Mouse (Mus musculus) adrenal gland, postnatal 36 days (tissue): ENCODE measurements around the gene Anapc7. TPM values are rescaled to one million over a fixed set of nuclear protein-coding genes. Genes with fewer than 3 reads are reported as not detected.
"Not testable (repeated sequence)": the region's sequence is repeated elsewhere in the genome, so short reads cannot be mapped to it uniquely, and the experiment has no call there.

Source experiments
- DNase-seq, 2 experiments: peaks; one replicate each; pipeline ENCODE4 v3.0.0; 2021; ENCODE audit warnings: mixed read lengths in 1 of 2
- total RNA-seq, 2 experiments: library from RNA; stranded (reverse); gene quantifications; 2 replicates each; pipeline ENCODE4 v1.2.3; 2021

The Anapc7 gene
- total RNA-seq, 2 experiments from 2014 or later: 44.2 to 52.2 TPM

DNA sequence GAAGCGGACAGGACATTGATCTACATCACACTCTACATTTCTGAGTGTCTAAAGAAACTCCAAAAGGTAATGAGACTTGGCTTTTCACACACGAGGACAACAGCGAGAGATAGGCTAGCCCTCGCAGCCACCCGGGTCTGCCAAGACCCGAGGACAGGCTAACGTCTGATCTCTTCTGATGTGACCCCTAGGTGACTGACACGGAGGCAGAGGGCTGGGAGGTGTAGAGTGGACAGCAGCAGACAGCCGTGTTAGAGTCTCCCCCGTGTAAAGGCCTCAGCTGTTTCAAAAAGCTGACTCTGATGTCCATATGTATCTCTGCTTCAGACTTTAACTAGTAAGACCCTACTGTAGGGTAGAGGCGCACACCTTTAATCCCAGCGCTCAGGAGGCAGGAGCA, 18.1 kb upstream of the Anapc7 start:
- no peak for DNase-seq

DNA sequence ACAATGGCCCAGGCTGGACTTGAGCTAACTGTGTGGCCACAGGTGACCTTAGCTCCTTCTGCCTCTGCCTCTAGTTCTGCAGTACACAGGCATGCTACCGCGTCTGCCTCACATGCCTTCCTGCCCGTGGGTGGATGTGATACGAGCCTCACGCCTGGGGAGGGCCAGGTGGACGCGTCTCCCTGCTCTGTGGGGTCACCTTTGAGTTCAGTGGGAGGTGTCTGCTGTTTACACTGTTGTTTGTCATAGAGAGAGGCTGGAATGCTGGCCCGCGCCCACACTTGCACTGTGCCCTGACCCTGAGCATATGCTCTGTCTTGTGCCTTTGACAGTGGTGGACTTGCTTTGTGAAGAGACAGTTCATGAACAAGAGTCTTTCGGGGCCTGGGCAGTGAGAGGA, 16.0 kb upstream of the Anapc7 start:
- no peak for DNase-seq

DNA sequence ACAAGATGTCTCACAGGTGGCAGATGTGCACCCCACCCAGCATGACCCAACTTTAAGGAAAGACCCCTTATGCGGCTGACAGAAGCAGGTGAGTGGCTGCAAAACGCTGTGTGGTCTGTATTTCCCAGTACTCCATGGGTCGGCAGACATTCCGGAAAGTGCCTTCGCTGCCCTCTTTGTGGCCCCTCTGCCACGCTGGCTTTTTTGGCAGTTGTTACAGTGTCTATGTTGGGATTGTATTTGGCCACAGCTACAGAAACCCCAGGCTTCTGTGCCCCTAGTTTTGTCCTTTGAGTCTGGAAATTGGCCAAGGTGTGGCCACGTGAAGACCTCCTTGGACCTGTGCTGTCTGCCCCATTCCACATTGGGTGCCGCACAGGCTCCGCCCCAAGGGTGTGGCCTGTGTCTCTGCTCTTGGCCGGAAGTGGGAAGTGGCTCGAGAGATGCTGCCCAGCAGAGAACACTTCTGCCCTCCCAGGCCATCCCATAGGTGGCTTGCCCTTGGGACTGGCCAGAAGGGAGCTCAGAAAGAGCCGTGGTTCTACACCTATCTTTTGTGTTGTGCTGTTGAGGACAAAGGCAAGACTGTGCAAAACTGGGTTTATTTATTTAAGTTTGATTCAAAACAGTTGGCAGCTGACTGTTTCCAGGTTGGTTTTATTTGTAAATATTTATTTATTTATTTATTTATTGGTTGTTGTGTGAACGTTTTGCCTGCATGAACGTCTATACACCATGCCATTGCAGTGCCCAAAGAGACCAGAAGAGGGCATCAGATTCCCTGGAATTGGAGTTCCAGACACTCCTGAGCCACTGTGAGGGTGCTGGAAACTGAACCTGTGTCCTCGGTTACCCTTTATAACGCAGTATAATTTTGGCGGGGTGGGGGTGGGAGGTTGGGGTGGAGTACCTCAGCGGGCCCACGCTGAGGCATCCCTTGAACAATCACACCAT, 11.5 kb upstream of the Anapc7 start:
- no peak for DNase-seq

DNA sequence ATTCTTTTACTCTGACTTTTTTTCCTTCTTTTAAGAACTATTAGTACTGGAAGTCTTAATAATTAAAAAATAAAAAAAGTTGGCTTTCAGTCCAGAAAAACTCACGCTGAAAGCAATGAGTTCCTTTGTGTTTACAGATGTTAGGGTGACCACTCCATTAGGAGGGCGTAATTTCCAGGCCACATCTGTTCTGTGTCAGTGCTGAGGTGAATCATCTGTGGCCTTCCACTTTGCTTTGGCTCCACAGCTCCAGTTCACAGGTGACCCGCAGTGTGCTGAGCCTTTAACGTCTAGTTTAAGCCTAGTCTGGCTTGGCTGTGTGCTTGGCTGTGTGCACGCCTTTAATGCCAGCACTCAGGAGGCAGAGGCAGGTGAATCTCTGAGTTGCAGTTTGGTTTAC, 9.6 kb upstream of the Anapc7 start:
- no peak for DNase-seq

DNA sequence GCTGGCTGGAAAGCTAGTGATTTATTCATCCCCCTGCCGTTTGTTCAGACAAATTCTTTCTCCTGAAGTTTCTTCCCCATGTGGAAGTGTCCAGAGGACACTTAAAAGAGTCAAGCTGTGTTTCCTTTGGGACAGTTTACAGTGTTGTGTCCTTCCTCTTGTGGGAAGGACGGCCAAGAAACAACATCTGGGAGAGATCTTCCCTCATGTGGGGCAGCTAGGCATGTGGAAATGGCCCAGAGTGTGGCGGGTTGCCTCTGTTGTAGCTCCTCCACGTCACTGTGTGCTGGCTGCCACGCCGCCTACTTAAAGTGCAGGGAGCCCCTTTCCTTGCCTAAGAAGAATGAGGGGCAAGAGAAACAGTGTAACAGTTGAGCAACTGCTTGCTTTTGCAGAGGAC, 8.7 kb upstream of the Anapc7 start:
- no peak for DNase-seq

DNA sequence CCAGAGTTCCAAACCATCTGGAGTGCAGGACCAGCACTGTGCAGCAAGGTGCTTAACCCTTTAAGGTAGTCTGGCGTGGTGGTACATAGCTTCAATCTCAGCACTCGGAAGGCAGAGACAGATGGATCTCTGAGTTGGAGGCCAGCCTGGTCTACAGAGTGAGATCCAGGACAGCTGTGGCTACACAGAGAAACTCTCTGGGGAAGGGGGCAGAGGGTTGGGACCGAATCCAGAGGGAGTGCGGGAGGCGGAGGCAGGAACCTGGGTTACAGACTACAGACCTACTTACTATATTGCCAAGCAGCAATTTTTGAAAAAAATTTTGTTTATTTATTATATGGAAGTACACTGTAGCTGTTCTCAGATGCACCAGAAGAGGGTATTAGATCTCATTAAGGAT, 7.1 kb upstream of the Anapc7 start:
- DNase-seq: no peak

DNA sequence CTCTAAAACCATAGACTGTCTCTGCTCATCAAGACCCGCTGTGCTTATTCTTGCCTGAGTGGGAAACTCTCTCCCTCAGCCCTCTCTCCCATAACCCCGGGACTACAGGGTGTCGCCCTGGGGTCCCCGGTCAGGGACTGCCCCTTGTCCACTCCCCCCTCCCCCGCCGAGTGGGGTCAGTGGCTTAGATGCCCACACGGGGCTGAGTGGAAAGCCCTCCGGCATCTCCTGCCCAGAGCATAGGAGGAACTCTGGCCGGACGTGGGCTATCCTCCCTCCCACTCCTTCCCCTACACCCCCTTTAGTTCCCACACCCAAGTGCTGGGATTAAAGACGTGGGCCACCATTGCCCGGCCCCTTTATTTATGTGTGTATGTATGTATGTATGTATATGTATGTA, 6.0 kb upstream of the Anapc7 start:
- no peak for DNase-seq

DNA sequence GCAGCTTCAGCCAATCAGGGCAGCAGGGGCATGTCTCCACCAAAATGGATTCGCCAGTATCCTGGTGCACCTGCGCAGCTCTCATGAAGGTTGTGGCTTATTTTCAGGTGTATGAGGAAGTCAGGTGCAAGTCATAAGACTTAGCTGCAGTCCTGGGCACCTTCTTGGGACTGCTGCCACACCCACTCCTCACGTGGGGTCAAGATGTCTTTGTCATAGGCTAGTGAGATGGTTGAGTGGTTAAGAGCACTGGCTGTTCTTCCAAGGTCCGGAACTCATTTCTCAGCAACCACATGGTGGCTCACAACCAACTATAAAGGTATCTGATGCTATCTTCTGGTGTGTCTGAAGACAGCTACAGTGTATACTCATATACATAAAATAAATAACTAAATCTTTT, 817 bp upstream of the Anapc7 start:
- DNase-seq: not testable (repeated sequence)

DNA sequence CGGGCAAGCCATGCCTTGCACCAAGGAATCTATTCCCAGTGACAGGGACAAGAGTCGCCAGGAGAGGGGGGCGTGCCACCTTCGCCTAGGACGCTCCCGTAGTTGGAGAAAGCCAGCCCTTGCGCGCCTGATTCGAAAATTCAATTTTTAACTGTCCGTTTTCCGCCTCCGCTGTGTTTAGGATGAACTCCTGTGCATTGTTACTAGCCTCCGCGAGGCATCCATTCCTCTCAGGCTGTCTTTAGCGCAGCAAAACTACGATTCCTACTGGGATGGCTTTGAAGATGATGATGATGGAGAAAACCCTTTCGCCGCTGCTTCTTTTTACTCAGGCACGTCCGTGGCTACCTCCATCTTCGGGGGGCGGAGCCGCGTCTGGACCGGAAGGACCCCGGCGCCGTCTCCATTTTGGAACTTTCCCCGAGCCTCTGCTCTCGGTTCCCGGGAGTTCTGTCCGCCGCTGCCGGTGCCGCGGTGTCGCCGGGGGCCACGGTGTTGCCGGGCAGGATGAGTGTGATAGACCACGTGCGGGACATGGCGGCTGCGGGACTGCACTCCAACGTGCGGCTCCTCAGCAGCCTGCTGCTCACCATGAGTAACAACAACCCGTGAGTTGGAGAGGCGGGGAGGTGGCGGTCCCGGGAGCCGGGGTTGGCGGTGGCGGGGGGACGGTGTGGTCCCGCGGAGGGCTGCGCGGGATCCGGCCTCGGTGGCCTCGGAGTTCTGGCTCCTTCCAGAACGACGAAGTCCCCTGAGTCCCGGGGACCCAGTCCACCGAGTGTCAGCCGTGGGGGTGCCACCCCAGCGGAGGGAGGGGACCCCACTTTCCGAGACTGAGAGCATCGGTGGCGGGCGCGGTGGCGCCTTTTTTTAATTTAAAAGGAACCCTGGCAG, 825 bp downstream of the Anapc7 start:
- peak; percentile 90 to 93 for DNase-seq

DNA sequence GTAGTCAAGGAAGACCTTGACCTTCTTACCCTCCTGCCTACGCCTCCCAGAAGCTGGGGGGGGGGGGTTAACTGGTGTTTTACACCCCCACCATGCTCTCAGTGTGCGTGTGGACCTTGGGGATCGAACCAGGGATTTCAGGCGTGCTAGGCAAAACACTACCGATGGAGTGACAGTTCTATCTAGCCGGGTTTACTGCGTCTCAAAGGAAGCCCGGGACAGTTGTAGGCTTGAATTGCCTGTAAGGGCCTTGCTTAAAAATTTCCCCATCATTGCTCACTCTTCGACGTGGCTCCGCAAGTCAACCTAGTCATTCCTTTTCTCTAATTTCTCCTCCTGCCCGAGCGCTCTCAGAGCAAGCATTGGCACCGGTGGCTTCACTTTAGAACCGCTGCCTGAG, 1.6 kb downstream of the Anapc7 start:
- peak; percentile 16 to 30 for DNase-seq

DNA sequence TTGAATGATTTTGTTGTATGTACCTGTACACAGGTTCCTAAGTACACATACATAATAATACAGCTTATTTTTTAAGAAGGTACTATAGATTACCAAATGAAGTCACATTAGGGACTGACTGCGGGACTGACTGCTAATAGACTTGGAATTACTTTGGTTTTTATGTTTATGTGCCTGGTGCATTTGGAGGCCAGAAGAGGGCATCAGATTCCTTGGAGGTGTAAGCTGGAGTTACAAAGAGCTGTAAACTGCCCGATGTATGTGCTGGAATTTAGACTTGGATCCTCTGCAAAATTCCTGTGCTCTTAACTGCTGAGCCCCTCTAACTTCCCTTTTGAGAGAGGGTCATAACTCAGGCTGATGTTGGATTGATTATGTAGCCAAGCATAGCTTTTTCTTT, 4.1 kb downstream of the Anapc7 start:
- no peak for DNase-seq

DNA sequence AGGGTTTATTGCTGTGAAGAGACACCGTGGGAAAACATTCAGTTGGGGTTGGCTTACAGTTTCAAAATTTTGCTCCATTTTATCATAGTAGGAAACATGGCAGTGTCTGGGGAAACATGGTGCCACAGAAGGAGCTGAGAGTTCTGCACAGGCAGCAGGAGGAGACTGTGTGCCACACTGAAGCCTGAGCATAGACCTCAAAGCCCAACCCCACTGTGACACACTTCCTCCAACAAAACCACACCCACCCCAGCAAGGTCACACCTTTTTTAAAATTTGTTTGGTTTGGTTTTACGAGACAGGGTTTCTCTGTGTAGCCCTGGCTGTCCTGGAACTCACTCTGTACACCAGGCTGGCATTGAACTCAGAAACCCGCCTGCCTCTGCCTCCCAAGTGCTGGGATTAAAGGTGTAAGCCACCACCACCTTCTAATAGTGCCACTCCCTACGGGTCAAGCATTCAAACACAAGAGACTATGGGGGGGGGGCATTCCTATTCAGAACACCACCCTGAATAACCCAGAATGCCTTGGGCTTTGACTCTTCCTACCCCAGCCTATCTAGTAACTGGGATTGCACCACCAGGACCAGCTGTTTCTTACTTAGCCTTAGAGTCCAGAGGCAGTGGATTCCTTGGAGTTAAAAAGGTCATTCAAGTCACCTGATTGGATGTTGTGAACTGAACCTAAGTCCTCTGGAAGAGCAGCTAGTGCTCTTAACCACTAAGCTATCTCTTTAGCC, 8.7 kb downstream of the Anapc7 start:
- DNase-seq: no peak

DNA sequence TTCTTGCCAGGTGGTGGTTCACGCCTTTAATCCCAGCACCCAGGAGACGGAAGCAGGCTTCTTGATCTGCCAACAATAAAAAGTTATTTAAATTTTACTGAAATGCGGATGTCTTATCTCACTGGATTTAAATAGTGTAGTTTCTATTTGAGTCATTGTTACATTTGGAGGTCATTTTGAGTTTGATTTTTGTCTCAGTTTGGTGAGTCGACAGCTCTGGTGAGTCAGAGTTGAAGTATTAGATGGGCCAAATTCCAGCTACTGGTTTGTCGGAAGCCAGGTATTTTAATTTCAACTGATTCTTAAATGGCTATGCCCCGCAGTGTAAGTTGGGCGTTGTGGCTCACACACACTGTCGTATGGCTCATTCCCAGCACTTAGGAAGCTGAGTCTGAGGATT, 9.7 kb downstream of the Anapc7 start:
- DNase-seq: no peak

DNA sequence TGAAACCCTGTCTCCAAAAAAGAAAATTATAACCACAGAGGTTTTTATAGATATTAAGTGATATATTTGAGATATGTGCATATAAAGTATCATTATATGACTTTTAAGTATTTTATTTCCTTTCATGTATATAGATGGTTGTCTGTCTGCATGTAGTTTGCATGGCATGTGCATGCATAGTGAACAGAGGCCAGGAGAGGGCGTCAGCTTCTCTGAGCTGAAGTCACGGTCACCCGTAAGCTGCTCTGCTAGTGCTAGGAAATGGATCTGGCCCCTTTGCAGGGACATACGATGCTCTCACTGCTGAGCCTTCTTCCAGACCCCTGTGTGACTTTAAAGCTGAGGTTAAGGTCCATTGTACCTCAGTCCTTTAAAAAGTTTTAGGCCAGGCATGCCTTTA, 13.0 kb downstream of the Anapc7 start:
- DNase-seq: no peak

DNA sequence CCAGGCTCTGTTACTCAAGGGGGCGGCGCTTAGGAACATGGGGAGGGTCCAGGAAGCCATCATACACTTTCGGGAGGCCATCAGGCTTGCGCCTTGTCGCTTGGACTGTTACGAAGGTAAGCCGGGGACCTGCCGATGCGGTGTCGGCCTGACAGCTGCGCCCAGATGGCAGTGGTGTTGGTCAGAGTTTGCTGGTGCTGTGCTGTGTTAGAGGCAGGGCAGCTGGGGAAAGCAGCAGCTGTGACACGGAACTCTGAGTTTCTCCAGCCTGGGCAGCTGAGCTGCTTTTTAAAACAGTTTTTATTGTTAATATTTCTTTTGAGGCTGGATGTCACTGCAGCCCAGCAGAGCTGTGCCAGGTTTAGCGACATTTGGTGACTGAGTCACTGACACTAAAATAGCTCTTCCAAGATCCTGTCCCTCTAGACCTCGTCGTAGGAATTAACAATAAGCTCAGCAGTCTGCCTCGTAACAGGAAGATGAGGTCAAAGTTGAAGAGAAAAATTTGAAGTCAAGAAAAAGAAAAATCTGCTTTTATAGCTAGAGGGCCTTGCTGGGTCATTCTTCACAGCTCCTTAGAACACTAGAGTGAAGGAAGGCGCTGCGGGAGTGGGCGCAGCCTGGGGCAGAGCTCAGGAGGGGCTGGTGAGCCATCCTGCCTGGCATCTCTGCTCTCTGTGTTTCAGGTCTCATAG, 18.1 kb downstream of the Anapc7 start:
- DNase-seq: peak in 1 of 2 experiments; percentile 34

DNA sequence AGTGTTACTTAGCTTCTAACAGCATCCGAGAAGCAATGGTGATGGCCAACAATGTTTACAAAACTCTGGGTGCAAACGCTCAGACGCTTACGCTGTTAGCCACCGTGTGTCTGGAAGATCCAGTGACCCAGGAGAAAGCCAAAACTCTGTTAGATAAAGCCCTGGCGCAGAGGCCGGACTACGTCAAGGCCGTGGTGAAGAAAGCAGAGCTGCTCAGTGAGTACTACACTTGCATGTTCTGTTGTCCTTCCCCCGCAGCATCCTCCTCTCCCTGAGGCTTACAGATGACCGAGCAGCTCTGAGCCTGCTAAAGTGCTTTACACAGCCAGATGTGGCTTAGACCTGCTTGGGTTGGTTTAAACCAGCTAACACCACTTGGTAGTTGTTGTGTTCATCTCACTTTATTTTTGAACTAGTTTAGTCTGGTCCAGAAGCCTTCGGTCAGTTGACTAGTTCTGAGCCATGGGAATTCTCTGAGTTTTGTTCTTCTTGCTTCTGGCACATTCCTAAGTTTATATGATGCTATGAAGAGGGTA, 18.7 kb downstream of the Anapc7 start:
- DNase-seq: peak; percentile 34 to 51

DNA sequence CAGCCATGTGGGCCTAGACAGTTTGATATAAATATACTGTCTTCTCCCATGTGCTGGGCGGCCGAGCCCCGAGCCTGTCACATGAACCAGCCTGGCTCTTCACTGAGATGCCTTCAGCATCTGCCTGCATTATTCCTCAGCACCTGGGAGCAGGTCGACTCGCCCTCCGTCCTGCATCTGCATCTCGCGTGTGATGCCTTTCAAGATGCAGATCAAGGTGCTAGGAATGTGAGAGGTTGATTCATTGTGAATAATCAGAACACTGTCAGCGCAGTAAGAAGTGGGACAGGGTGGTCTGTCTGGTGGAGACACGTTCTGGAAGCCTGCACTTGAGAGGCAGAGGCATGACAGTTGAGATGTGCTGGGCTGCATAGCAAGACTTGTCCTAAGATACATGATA, 23.0 kb downstream of the Anapc7 start:
- DNase-seq: no peak

DNA sequence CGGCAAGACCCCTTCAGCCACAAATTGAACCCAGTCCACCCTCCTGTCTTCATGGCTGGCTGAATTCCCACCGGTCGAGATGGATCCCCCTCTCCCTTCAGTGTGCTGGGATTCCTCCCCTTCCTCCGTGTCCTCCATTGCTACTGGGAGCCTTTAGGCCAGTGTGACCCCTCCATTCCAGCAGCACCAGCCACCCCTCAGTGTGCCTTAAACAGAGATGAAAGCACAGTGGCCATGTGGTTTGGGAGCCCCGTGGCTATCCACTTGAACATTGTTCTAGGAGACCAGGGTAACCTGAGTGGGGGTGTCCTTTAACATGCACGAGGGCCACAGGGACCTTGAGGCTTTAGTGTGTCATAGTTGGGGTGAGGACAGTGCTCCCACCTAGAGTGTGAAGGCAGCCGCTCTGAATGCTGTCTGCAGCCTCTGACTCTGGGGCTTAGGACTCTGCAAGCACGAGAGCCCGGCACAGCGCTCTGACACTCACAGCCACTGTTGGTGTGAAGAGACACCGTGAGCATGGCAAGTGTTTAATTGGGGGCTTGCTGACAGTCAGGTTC, 23.6 kb downstream of the Anapc7 start:
- no peak for DNase-seq

DNA sequence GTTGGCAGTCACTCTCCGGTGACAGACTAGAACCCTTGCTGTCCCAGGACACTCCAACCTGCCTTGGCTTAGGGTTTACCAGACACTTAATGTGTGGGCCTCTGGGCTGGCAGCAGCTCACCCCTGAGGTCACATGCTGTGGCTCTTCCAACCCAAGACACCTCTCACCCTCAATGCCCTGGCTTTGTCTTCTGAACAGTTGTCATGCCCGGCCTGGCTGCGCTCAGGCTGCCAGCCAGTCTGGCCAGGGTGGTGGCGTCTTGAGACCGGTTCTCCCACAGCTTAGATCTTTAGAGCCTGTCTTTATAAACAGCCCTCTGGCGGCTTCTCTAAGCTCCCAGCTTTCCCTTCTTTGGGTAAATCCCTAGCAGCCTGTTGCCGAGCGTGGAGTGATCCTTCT, 26.4 kb downstream of the Anapc7 start:
- no peak for DNase-seq

DNA sequence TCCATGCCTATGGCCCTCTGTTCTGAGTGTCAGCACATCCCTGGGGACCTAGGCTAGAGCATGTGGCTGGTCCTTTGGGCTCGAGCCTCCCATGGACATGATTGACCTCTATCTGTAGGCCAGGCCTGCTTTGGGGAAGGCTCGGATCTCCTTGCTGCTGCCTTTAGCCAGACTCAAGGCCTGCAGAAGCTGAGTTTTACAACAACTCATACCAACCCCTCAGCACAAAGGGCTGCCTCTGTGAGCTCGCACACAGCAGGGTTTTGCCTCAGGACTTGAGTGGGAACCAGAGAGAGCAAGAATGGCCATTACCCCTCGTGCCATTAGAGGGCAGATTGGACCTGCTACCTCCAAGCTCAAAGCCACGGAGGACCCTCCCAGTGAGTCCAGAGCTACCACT, 27.4 kb downstream of the Anapc7 start:
- no peak for DNase-seq

DNA sequence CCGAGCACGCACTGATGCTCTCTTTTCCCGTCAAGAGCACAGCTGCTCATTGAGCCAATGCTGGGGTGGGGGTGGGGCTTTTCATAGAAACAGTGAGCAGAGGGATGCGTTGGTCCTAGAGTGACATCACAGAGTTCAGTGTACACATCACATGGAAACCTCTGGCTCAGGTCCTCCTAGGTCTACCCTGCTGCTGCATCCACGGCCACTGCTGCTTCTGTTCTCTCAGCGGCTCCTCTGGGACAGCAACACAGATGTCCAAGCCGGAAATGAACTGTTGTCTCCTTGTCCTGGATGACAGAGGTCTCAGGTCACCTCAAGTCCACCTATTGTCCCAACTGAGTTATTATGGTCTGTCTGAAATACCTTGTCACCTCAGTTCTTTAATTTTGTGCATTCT, 28.5 kb downstream of the Anapc7 start:
- no peak for DNase-seq
